Mouse (Mus musculus) hindbrain, embryonic 10.5 days (tissue): ENCODE results near the gene Akap14. TPM values are rescaled to one million over a fixed set of nuclear protein-coding genes. Genes with fewer than 3 reads are reported as not detected.
A peak's percentile ranks its signal among the peaks of the same experiment; 100 is the strongest.

Experiments
- DNase-seq: peaks from one replicate; pipeline ENCODE4 v3.0.0-alpha.2; 2017; ENCODE audit warnings: low spot score
- H3K27ac ChIP-seq: fragments of 300-500 bp; sonication (generic); 2 replicates; pipeline ENCODE4 v1.5.1; 2016; ENCODE audit warnings: mild to moderate bottlenecking, moderate library complexity
- H3K27me3 ChIP-seq: fragments of 300-500 bp; sonication (generic); 2 replicates; pipeline ENCODE4 v1.6.1; 2016; ENCODE audit warnings: mild to moderate bottlenecking; ENCODE audit not compliant: poor library complexity, insufficient read depth, severe bottlenecking
- H3K36me3 ChIP-seq: fragments of 300-500 bp; sonication (generic); 2 replicates; pipeline ENCODE4 v1.6.1; 2016; ENCODE audit warnings: mild to moderate bottlenecking, moderate library complexity
- H3K4me1 ChIP-seq: fragments of 300-500 bp; sonication (generic); replicated peaks from 2 replicates; pipeline ENCODE4 v1.6.1; 2016; ENCODE audit warnings: mild to moderate bottlenecking
- H3K4me3 ChIP-seq: fragments of 300-500 bp; sonication (generic); 2 replicates; pipeline ENCODE4 v1.5.1; 2016; ENCODE audit warnings: mild to moderate bottlenecking, moderate library complexity
- H3K9me3 ChIP-seq: fragments of 300-500 bp; sonication (generic); 2 replicates; pipeline ENCODE4 v1.6.1; 2016; ENCODE audit warnings: mild to moderate bottlenecking, moderate library complexity
- WGBS: fragments of 180-500 bp; shearing (Covaris S2); methylation state at CpG from one replicate; pipeline ENCODE4 v1.1.7; 2016; 5-methylcytosine and 5-hydroxymethylcytosine counted together
- polyA plus RNA-seq: library from polyadenylated mRNA; unstranded; fragments of >200 nt; fragmentation: Nextera tagmentation; extraction: Ambion mirVana; gene quantifications from 2 replicates; pipeline ENCODE4 v1.2.1, GENCODE M21; 2016

Akap14 gene
- polyA plus RNA-seq, 1 experiment from 2014 or later: 0.35 TPM

GRCm38 (mm10) chrX:37141732-37142131 lies 26.9 kb downstream of the Akap14 start:
- WGBS: 83% methylated on average over 3 of the region's 3 CpGs

GRCm38 (mm10) chrX:37126671-37127358 lies 41.8 kb downstream of the Akap14 start, which contains the start of gene Nkap:
Gene Nkap (plus strand): TSS chrX:37126795.
- H3K27ac ChIP-seq: peak within 1 kb of the TSS; percentile 91
- peaks cover 5% of the 10 kb centered on the region; the same call in 1 of the 2 replicates for H3K36me3 ChIP-seq
- H3K27me3 ChIP-seq: no peaks in the 10 kb centered on the region
- WGBS: 14% methylated on average over 58 of the region's 58 CpGs
- peak; percentile 71 for DNase-seq
- H3K4me1 ChIP-seq: peaks cover 10% of the 10 kb centered on the region
- no peaks in the 10 kb centered on the region; the same call in 1 of the 2 replicates for H3K9me3 ChIP-seq
- peak within 1 kb of the TSS; percentile 70 for H3K4me3 ChIP-seq

More at GRCm38 (mm10) chrX:37141732-37142131, 26.9 kb downstream of the Akap14 start:
- Histone ChIP-seq H3K4me1 (no peaks in the 10 kb centered on the region), H3K27me3 (no peaks in the 10 kb centered on the region), H3K9me3 (no peaks in the 10 kb centered on the region), H3K27ac (no peak overlapping the region), H3K36me3 (peaks cover 61% of the 10 kb centered on the region), H3K4me3 (no peak overlapping the region)
- DNase-seq: no peak

- DNase-seq: no peak
- Histone ChIP-seq H3K27ac (no peak overlapping the region), H3K9me3 (no peaks in the 10 kb centered on the region; the same call in 1 of the 2 replicates), H3K4me1 (peaks cover 10% of the 10 kb centered on the region), H3K27me3 (no peaks in the 10 kb centered on the region), H3K4me3 (no peak overlapping the region), H3K36me3 (0 out of 2 replicates have a peak, but pooled peaks cover 3% of the 10 kb centered on the region)
- 91% methylated on average over 7 of the region's 7 CpGs for WGBS
Measured at GRCm38 (mm10) chrX:37125511-37125910, 43.1 kb downstream of the Akap14 start.

- 74% methylated on average over 5 of the region's 5 CpGs for WGBS
- Histone ChIP-seq H3K4me1 (no peaks in the 10 kb centered on the region), H3K27me3 (peaks cover 21% of the 10 kb centered on the region), H3K36me3 (no peaks in the 10 kb centered on the region), H3K27ac (no peak overlapping the region), H3K9me3 (no peaks in the 10 kb centered on the region; the same call in 1 of the 2 replicates), H3K4me3 (no peak overlapping the region)
- no peak for DNase-seq
Measured at GRCm38 (mm10) chrX:37120212-37120611, 48.4 kb downstream of the Akap14 start.

GRCm38 (mm10) chrX:37119585-37119984 lies 49.1 kb downstream of the Akap14 start:
- no peak for DNase-seq
- no peaks in the 10 kb centered on the region for H3K4me1 ChIP-seq
- no peak overlapping the region for H3K27ac ChIP-seq
- 68% methylated on average over 3 of the region's 3 CpGs for WGBS
- peaks cover 21% of the 10 kb centered on the region for H3K27me3 ChIP-seq
- no peaks in the 10 kb centered on the region; the same call in 1 of the 2 replicates for H3K9me3 ChIP-seq
- H3K36me3 ChIP-seq: no peaks in the 10 kb centered on the region
- H3K4me3 ChIP-seq: no peak overlapping the region

- Histone ChIP-seq H3K36me3 (no peaks in the 10 kb centered on the region), H3K4me1 (no peaks in the 10 kb centered on the region), H3K27ac (no peak overlapping the region), H3K27me3 (peaks cover 21% of the 10 kb centered on the region), H3K4me3 (no peak overlapping the region), H3K9me3 (no peaks in the 10 kb centered on the region; the same call in 1 of the 2 replicates)
- no peak for DNase-seq
- WGBS: 23% methylated on average over 3 of the region's 5 CpGs
Measured at GRCm38 (mm10) chrX:37117085-37117484, 51.6 kb downstream of the Akap14 start.

- WGBS: 80% methylated on average over 4 of the region's 4 CpGs
- peaks cover 4% of the 10 kb centered on the region; the same call in 1 of the 2 replicates for H3K4me1 ChIP-seq
- H3K27ac ChIP-seq: no peak overlapping the region
- no peak overlapping the region for H3K4me3 ChIP-seq
- no peaks in the 10 kb centered on the region for H3K9me3 ChIP-seq
- H3K36me3 ChIP-seq: peaks cover 4% of the 10 kb centered on the region; the same call in 1 of the 2 replicates
- no peak for DNase-seq
- peaks cover 6% of the 10 kb centered on the region for H3K27me3 ChIP-seq
Measured at GRCm38 (mm10) chrX:37110881-37111193, 57.8 kb downstream of the Akap14 start.

- WGBS: 17% methylated on average over 30 of the region's 30 CpGs
- DNase-seq: peak; percentile 91
- H3K9me3 ChIP-seq: no peaks in the 10 kb centered on the region
- H3K4me3 ChIP-seq: peak within 1 kb of the TSS; percentile 61
- H3K27ac ChIP-seq: peak within 1 kb of the TSS; percentile 89
- peaks cover 4% of the 10 kb centered on the region; the same call in 1 of the 2 replicates for H3K4me1 ChIP-seq
- peaks cover 1% of the 10 kb centered on the region for H3K27me3 ChIP-seq
- peaks cover 6% of the 10 kb centered on the region; the same call in 1 of the 2 replicates for H3K36me3 ChIP-seq
Measured at GRCm38 (mm10) chrX:37110193-37110880, 58.3 kb downstream of the Akap14 start, which contains the start of gene Upf3b. Gene Upf3b (minus strand): TSS chrX:37110322.

GRCm38 (mm10) chrX:37109526-37110192 lies 59.0 kb downstream of the Akap14 start:
- peak overlapping the region; percentile 61 for H3K4me3 ChIP-seq
- WGBS: 14% methylated on average over 27 of the region's 27 CpGs
- peaks cover 10% of the 10 kb centered on the region; the same call in 1 of the 2 replicates for H3K36me3 ChIP-seq
- H3K27me3 ChIP-seq: no peaks in the 10 kb centered on the region
- H3K9me3 ChIP-seq: no peaks in the 10 kb centered on the region
- H3K27ac ChIP-seq: peak overlapping the region; percentile 89
- DNase-seq: peak; percentile 4
- H3K4me1 ChIP-seq: peaks cover 4% of the 10 kb centered on the region; the same call in 1 of the 2 replicates

GRCm38 (mm10) chrX:37103826-37104225 lies 64.8 kb downstream of the Akap14 start:
- DNase-seq: no peak
- H3K4me1 ChIP-seq: no peaks in the 10 kb centered on the region
- H3K36me3 ChIP-seq: peaks cover 56% of the 10 kb centered on the region
- no peak overlapping the region for H3K4me3 ChIP-seq
- WGBS: 80% methylated on average over 2 of the region's 2 CpGs
- H3K9me3 ChIP-seq: no peaks in the 10 kb centered on the region
- no peaks in the 10 kb centered on the region for H3K27me3 ChIP-seq
- no peak overlapping the region for H3K27ac ChIP-seq
